Mouse (Mus musculus) ES-Bruce4 (cell line): ENCODE data around the gene Serpinb6a. TPM values are rescaled to one million over a fixed set of nuclear protein-coding genes. Genes with fewer than 3 reads are reported as not detected.
"Not testable (repeated sequence)": the region's sequence is repeated elsewhere in the genome, so short reads cannot be mapped to it uniquely, and the experiment has no call there.

ENCODE experiments used
- H3K27ac ChIP-seq: 2 replicates; pipeline ENCODE4 v1.5.1; 2012; ENCODE audit warnings: low read length, inconsistent platforms; ENCODE audit not compliant: insufficient read depth
- H3K27me3 ChIP-seq: 2 replicates; pipeline ENCODE4 v1.6.1; 2012; ENCODE audit warnings: mild to moderate bottlenecking, low read length, inconsistent platforms; ENCODE audit not compliant: control insufficient read depth, poor library complexity, insufficient read depth, severe bottlenecking
- H3K36me3 ChIP-seq: 2 replicates; pipeline ENCODE4 v1.6.1; 2012; ENCODE audit warnings: inconsistent platforms, mild to moderate bottlenecking, low read length, moderate library complexity; ENCODE audit not compliant: control insufficient read depth, poor library complexity, insufficient read depth, severe bottlenecking
- H3K4me1 ChIP-seq: one replicate; pipeline ENCODE4 v1.8.1; 2011; ENCODE audit warnings: low read length; ENCODE audit not compliant: control insufficient read depth, insufficient read depth
- H3K4me3 ChIP-seq: 2 replicates; pipeline ENCODE4 v1.5.1; 2011; ENCODE audit warnings: low read depth, mild to moderate bottlenecking, low read length
- H3K9ac ChIP-seq: 2 replicates; pipeline ENCODE4 v1.6.1; 2012; ENCODE audit warnings: low read depth, mild to moderate bottlenecking, inconsistent platforms; ENCODE audit not compliant: poor library complexity, severe bottlenecking
- H3K9me3 ChIP-seq: replicated peaks from 2 replicates; pipeline ENCODE4 v1.6.1; 2012; ENCODE audit warnings: mild to moderate bottlenecking, low read length, inconsistent platforms; ENCODE audit not compliant: control insufficient read depth, poor library complexity, insufficient read depth, severe bottlenecking
- CTCF ChIP-seq: IDR thresholded peaks from one replicate; pipeline ENCODE4 v1.8.1; 2011; ENCODE audit warnings: low read depth, low read length
- EP300 ChIP-seq: IDR thresholded peaks from 2 replicates; pipeline ENCODE4 v1.6.1; 2011; ENCODE audit warnings: low read depth, low read length; ENCODE audit not compliant: insufficient read depth
- POLR2A ChIP-seq: IDR thresholded peaks from one replicate; pipeline ENCODE4 v1.8.1; 2011; ENCODE audit warnings: low read length; ENCODE audit not compliant: insufficient read depth
- polyA plus RNA-seq: library from polyadenylated mRNA; stranded (reverse); fragments of >200 nt; gene quantifications from 2 replicates; pipeline ENCODE4 v1.2.4, GENCODE M21; 2011; ENCODE audit warnings: low read depth; ENCODE audit not compliant: missing spikeins, insufficient read depth, insufficient read length

Serpinb6a gene
- polyA plus RNA-seq, 1 experiment, result 128 TPM

GRCm38 (mm10) chr13:33951308-33952074, 51.1 kb downstream of the Serpinb6a start:
- no peaks in the 10 kb centered on the region for H3K27me3 ChIP-seq
- no peaks in the 10 kb centered on the region for H3K9me3 ChIP-seq
- TF ChIP-seq CTCF, result no peak
- no peak for TF ChIP-seq EP300
- no peak for TF ChIP-seq POLR2A
- H3K4me1 ChIP-seq, result no peaks in the 10 kb centered on the region
- no peak overlapping the region for H3K9ac ChIP-seq
- H3K36me3 ChIP-seq, result no peaks in the 10 kb centered on the region
- H3K27ac ChIP-seq, result no peak overlapping the region
- no peak overlapping the region for H3K4me3 ChIP-seq

GRCm38 (mm10) chr13:33942212-33942779, 60.3 kb downstream of the Serpinb6a start:
- Histone ChIP-seq H3K27me3 (no peaks in the 10 kb centered on the region), H3K9ac (no peak overlapping the region), H3K36me3 (no peaks in the 10 kb centered on the region), H3K4me3 (no peak overlapping the region), H3K4me1 (no peaks in the 10 kb centered on the region), H3K9me3 (peaks cover 20% of the 10 kb centered on the region), H3K27ac (no peak overlapping the region)
- TF ChIP-seq EP300 (no peak), CTCF (peak; percentile 53), POLR2A (no peak)

- Histone ChIP-seq H3K9me3 (peaks cover 23% of the 10 kb centered on the region), H3K4me3 (no peak overlapping the region), H3K36me3 (no peaks in the 10 kb centered on the region), H3K27ac (no peak overlapping the region), H3K9ac (no peak overlapping the region), H3K27me3 (no peaks in the 10 kb centered on the region), H3K4me1 (no peaks in the 10 kb centered on the region)
- no peak for TF ChIP-seq EP300
- no peak for TF ChIP-seq POLR2A
- TF ChIP-seq CTCF, result no peak
Observed at GRCm38 (mm10) chr13:33941288-33941808, 61.2 kb downstream of the Serpinb6a start.

- not testable (repeated sequence) for H3K4me3 ChIP-seq, H3K36me3 ChIP-seq, H3K4me1 ChIP-seq, H3K27me3 ChIP-seq, H3K9ac ChIP-seq, H3K27ac ChIP-seq
- peaks cover 23% of the 10 kb centered on the region for H3K9me3 ChIP-seq
Observed at GRCm38 (mm10) chr13:33937587-33937986, 65.0 kb downstream of the Serpinb6a start.

GRCm38 (mm10) chr13:33937151-33937550, 65.4 kb downstream of the Serpinb6a start:
- no peak overlapping the region for H3K27ac ChIP-seq
- H3K36me3 ChIP-seq, result no peaks in the 10 kb centered on the region
- H3K4me1 ChIP-seq, result peaks cover 2% of the 10 kb centered on the region
- no peak for TF ChIP-seq EP300
- no peak for TF ChIP-seq POLR2A
- no peak for TF ChIP-seq CTCF
- peaks cover 23% of the 10 kb centered on the region for H3K9me3 ChIP-seq
- no peak overlapping the region for H3K9ac ChIP-seq
- no peaks in the 10 kb centered on the region for H3K27me3 ChIP-seq
- H3K4me3 ChIP-seq, result no peak overlapping the region
